Mouse (Mus musculus) cerebellum, adult 9-11 months (tissue): Measurements from ENCODE around the gene Foxf1.

ENCODE experiments used
- DNase-seq: peaks from one replicate; pipeline ENCODE4 v3.0.0; 2022

The Foxf1 gene

DNA sequence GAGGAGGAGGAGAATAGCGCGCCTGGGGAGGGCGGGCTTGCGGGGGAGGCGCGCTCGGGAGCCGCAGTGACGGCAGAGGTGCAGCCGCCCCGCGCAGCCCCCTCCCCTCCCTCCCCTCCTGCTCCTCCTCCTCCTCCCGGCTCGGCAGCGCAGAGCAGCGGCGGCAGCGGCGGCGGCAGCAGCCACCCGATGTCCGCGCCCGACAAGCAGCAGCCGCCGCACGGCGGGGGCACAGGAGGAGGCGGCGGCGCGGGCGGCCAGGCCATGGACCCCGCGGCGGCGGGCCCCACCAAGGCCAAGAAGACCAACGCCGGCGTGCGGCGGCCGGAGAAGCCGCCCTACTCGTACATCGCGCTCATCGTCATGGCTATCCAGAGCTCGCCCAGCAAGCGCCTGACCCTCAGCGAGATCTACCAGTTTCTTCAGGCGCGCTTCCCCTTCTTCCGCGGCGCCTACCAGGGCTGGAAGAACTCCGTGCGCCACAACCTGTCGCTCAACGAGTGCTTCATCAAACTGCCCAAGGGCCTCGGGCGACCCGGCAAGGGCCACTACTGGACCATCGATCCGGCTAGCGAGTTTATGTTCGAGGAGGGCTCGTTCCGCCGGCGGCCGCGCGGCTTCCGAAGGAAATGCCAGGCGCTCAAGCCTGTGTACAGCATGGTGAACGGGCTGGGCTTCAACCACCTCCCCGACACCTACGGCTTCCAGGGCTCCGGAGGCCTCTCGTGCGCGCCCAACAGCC, at the start of gene Foxf1:
TSS of gene Foxf1 (plus strand) at position 177 of the 742 bp plus-strand sequence.
- DNase-seq = no peak

GRCm38 (mm10) chr8:121035611-121036010, 48.6 kb upstream of the Foxf1 start:
- no peak for DNase-seq

GRCm38 (mm10) chr8:121043719-121044440, 40.3 kb upstream of the Foxf1 start:
- no peak for DNase-seq

DNA sequence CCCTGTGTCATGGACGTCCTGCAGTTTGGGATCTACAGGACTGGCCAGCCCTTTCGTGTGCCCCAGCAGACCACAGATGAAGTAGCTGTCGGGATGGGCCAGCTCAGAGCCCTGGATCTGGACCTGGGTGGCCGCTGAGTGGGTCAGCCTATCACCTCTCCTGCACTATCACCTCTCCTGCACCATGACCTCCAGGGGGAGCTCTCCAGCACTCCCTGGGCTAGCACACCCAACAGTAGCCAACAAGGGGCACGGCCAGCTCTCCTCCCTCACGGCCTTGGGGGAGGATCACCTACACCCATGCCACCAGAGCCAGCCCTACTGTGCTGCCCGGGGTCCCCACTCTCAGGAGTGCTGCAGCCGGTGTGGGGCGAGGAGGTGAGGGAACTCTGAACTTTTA, 36.7 kb upstream of the Foxf1 start:
- no peak for DNase-seq

DNA sequence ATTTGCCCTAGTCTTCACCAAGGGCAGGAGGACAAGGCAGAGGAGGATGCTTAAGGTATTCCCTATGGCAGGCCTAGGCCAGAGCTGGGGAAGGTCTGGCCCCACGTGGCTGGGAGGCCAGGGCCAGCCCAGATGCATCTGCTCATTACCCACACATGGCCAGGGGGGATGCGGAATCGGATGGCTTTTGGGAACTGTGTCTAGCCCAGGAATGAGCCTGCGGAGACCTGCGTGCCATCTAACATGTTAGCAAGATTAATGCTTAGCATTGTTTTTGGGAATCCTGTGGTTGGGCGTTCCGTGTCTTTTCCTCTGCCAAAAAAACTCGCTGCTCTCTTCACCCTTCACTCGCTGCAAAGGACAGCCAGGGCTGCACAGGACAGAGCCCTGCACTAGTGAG, 26.1 kb upstream of the Foxf1 start:
- no peak for DNase-seq

DNA sequence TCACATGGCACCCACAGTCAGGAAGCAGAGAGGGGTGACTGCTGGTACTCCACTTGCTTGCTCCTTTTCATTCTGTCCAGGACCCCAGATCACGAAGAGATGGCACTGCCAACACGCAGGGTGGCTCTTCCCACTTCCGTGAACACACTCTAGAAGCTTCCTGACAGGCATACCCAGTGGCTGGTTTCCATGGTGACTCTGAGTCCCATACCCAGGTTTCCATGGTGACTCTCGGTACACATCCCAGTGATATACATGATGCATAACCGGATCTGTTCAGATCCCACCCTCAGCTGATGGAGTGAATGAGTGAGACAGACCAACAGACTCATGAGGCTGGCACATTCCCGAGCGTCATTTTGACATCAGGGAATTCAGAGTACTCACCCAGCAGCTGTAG, 25.1 kb upstream of the Foxf1 start:
- DNase-seq = no peak

DNA sequence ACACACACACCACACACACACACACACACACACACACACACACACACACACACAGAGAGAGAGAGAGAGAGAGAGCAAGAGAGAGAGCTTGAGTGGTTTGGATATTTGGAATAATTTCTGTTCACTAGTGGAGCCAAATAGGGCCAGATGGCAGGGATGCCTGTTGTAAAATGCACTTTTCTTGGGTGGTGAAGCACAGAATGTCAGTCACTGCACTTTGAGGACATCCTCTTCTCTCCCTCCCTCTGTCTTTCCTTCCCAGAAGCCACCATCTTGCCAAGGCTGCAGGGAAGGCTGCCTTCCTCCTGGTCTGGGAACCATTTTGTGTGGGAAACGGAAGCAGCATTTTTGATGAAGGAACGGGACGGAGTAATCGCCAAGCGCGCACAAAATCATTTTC, 21.7 kb upstream of the Foxf1 start:
- DNase-seq = no peak

- no peak for DNase-seq
Observed at GRCm38 (mm10) chr8:121063649-121064048, 20.5 kb upstream of the Foxf1 start.

- DNase-seq = no peak
Observed at GRCm38 (mm10) chr8:121071454-121071853, 12.7 kb upstream of the Foxf1 start.

DNA sequence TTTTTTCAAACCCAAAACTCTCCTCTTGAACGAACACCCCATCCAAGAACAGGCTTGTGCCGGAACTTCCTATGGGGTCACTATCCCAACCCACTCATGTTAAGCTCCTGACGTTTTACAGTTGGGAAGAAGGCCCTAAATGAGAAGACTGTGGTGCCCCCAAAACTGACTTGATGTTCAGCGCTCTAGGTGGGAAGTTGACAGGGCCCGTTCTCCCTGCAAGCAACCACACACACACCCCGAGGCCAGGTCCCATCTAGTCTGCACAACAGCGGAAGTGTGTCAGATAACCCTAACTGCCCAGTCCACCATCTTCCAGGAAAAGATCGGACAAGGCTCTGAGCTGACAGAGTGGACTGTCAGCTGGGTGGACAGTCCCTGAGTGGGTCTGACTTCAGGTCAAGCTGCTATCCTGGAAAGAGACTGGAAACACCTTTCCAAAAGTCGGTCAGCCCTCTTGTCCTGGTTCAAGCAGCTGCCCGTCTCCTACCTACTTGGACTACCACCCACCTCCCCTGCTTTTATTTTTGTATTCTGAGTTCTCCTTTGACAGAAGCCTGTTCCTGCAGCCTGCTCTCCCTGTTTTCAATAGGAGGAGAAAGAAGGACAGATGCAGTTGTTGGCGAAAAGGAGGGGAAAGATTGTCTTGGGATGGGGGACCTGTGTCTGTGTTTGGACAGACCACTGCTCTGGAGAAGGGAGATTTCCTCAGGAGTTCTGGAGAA, 11.6 kb upstream of the Foxf1 start:
- no peak for DNase-seq

GRCm38 (mm10) chr8:121073174-121074107, 10.7 kb upstream of the Foxf1 start:
- DNase-seq = no peak

DNA sequence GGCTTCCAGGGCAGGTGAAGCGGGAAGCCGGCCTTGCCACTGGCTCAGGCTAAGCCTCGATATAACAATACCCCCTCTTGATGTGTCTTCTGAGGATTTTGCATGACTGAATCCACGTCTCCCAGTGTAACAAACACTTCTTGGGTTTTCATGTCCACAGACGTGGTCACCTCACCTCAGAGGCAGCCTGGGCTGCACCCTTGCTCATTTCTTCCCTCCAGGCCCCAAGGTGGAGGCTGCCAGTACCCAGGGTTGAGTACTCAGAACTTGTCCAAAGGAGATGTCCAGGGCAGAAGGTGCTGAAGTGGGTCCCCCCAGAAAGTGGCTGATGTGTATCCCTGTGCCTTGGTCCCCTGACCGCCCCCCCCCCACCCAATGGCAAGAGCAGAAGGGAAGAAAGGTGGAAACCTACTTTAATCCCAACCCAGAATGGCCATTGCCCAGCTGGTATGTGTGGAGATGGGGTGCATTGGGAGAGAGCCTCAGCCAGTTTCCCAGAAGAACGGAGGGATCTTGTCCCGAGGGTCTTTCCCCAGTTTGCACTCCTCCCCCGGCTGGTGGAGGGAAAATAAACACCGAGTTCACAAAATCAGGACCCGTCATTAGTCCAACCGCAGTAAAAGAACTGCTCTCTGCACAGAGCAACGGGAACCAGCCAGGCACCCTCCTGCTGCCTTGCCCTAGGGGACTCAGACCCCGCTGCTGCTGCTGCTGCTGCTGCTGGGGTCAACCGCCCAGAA, 9.9 kb upstream of the Foxf1 start:
- DNase-seq = no peak

DNA sequence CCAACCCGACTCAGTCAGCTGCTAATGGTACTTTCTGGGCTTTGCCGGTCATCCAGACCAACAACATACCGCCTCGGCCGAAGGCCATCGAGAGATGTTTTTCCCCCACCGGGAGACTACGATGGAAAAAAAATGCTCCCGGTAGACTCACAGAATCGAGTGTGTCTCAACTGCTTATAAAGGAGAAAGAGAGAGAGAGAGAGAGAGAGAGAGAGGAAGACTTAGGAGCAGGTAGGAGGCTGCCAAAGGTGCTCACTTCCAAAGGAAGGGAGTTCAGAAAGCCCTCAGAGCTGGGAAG, 9.4 kb upstream of the Foxf1 start:
- no peak for DNase-seq

GRCm38 (mm10) chr8:121075936-121076335, 8.2 kb upstream of the Foxf1 start:
- no peak for DNase-seq

- no peak for DNase-seq
Observed at GRCm38 (mm10) chr8:121076555-121076954, 7.6 kb upstream of the Foxf1 start.

DNA sequence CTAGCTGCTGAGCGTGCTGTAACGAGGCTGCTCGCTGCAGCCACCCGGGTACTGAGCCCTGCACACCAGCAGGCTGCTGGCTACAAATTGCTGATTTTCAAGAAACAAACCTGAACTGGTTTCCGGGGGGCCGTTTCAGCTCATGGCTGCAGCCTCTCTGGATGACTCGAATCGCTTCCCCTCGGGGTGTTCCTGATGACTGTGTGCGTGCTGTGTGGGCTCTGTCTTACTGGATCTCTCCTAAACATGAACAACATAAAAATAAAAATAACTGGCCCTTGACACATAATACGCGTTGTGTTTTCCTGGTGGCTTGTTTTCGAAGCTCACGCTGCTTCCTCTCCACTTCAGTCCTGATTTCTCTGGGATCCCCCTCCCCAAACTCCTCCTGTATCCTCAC, 5.5 kb upstream of the Foxf1 start:
- DNase-seq = no peak

DNA sequence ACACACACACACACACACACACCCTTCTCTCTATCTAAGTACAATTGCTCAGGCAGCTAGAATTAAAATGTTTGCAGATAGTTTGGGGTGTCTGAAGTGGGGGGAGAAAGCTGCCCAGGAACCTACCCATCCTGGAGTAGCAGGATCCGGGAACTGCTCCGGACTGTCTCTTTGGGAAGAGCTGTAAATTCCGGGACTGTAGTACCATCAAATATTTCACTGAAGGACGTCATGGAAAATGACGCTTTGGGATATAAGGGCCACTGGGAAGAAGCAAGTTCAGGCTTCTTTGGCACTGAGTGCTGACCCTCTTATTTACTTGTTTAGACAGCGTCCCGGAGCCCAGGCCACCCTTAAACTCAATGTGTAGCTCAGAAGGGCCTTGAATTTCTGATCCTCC, 5.0 kb upstream of the Foxf1 start:
- no peak for DNase-seq

GRCm38 (mm10) chr8:121079944-121080343, 4.2 kb upstream of the Foxf1 start:
- no peak for DNase-seq

GRCm38 (mm10) chr8:121080361-121081090, 3.7 kb upstream of the Foxf1 start:
- no peak for DNase-seq

DNA sequence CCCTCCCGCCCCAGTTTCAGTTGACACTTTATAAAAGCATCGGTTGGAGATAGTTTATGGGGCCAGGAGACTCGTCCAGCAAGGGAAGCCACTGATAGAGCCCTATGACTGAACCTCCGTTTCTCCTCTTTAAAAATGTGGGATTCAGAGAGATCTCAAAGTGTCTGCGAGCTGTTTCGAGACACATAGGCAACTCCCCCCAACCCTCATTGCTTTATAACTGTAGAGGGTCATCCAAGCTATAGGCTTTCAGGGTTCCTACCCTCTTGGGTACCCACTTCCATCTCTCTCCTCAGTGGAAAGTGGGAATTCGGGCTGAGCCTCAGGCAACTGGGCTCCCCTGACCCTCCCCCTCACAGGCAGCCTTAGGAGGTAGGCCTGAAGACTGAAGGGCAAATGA, 2.8 kb upstream of the Foxf1 start:
- no peak for DNase-seq
